Mouse (Mus musculus) forebrain, embryonic 16.5 days (tissue): ENCODE data around the gene Gm2016. TPM values are rescaled to one million over a fixed set of nuclear protein-coding genes. Genes with fewer than 3 reads are reported as not detected.
"Not testable (repeated sequence)": the region's sequence is repeated elsewhere in the genome, so short reads cannot be mapped to it uniquely, and the experiment has no call there.

Experiments used
- ATAC-seq: fragments of 200-750 bp; cut with Nextera tagmentation; 2 replicates; pipeline ENCODE4 v1.8.0; 2017; ENCODE audit warnings: mild to moderate bottlenecking, moderate library complexity
- H3K27ac ChIP-seq: fragments of 300-500 bp; sonication (generic); 2 replicates; pipeline ENCODE4 v1.5.1; 2014; ENCODE audit warnings: low read length, control low read depth
- H3K27me3 ChIP-seq: fragments of 300-500 bp; sonication (generic); replicated peaks from 2 replicates; pipeline ENCODE4 v1.6.1; 2014; ENCODE audit warnings: low read length; ENCODE audit not compliant: control insufficient read depth, insufficient read depth
- H3K36me3 ChIP-seq: fragments of 300-500 bp; sonication (generic); 2 replicates; pipeline ENCODE4 v1.6.1; 2014; ENCODE audit not compliant: control insufficient read depth, insufficient read depth
- H3K4me1 ChIP-seq: fragments of 300-500 bp; sonication (generic); replicated peaks from 2 replicates; pipeline ENCODE4 v1.6.1; 2014; ENCODE audit warnings: low read length; ENCODE audit not compliant: control insufficient read depth, insufficient read depth
- H3K4me2 ChIP-seq: fragments of 300-500 bp; sonication (generic); 2 replicates; pipeline ENCODE4 v1.6.1; 2014; ENCODE audit warnings: mild to moderate bottlenecking, low read length, control low read depth
- H3K4me3 ChIP-seq: fragments of 300-500 bp; sonication (generic); replicated peaks from 2 replicates; pipeline ENCODE4 v1.5.1; 2014; ENCODE audit warnings: mild to moderate bottlenecking, low read length, control low read depth
- H3K9ac ChIP-seq: fragments of 300-500 bp; sonication (generic); replicated peaks from 2 replicates; pipeline ENCODE4 v1.6.1; 2014; ENCODE audit warnings: low read depth, low read length, control low read depth
- H3K9me3 ChIP-seq: fragments of 300-500 bp; sonication (generic); 2 replicates; pipeline ENCODE4 v1.6.1; 2016; ENCODE audit warnings: low read length; ENCODE audit not compliant: control insufficient read depth
- WGBS: fragments of 180-500 bp; shearing (Covaris S2); extraction: QIAGEN DNeasy Blood & Tissue Kit; methylation state at CpG from one replicate; pipeline ENCODE4 v1.1.7; 2014; 5-methylcytosine and 5-hydroxymethylcytosine counted together
- polyA plus RNA-seq: library from polyadenylated mRNA; unstranded; fragments of >200 nt; fragmentation: Nextera tagmentation; extraction: Ambion mirVana; gene quantifications from 2 replicates; pipeline ENCODE4 v1.2.1, GENCODE M21; 2015

Gene Gm2016
- not detected in 2 replicates for polyA plus RNA-seq

DNA sequence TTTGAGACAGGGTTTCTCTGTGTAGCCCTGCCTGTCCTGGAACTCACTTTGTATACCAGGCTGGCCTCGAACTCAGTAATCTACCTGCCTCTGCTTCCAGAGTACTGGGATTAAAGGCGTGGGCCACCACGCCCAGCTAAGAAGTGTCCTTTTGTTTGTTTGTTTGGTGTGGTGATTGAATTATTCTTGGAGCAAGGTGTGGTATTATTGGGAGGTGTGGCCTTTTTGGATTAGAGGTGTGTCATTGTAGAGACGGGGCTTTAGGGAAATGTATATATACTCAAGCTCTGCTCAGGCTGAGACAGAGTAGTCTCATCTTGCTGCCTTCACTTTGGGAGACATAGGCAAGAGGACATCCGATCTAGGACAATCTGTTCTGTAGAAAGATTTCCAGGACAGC, at the start of gene Gm2016:
Gene Gm2016 (plus strand): TSS at position 301 of the 400 bp plus-strand sequence.
- H3K27ac ChIP-seq, H3K4me3 ChIP-seq, H3K27me3 ChIP-seq, H3K36me3 ChIP-seq, H3K9ac ChIP-seq, H3K9me3 ChIP-seq, H3K4me1 ChIP-seq, ATAC-seq, H3K4me2 ChIP-seq: not testable (repeated sequence)
- WGBS = 85% methylated on average over 5 of the region's 5 CpGs

DNA sequence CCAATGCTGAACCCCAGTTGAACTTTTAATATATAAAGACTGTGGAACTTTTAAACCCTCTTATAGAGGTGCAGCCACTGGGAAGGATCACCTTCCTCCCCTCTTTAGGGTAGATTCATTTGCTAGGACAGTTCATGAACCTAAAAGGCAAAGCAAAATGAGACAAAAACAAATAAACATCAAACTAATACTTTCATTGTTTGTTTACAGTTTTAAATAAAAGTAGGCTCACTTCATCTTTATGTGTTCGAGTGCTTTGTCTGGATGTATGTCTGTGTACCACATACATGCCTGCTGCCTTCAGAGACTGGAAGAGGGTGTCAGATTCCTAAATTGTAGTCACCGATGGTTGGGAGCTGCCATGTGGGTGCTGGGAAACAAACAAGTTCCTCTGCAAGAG, 31.6 kb upstream of the Gm2016 start, which contains the start of gene Gm2001:
Gene Gm2001 (minus strand): TSS at position 101 of the 400 bp plus-strand sequence.
- not testable (repeated sequence) for H3K9me3 ChIP-seq, H3K9ac ChIP-seq, H3K4me2 ChIP-seq, H3K27ac ChIP-seq, H3K36me3 ChIP-seq, H3K4me1 ChIP-seq, H3K4me3 ChIP-seq, ATAC-seq, H3K27me3 ChIP-seq
- WGBS = 85% methylated on average over 1 of the region's 2 CpGs

GRCm38 (mm10) chr12:87850657-87851056, 23.2 kb upstream of the Gm2016 start:
- not testable (repeated sequence) for H3K4me1 ChIP-seq, H3K9ac ChIP-seq, H3K27ac ChIP-seq, ATAC-seq, H3K27me3 ChIP-seq, H3K9me3 ChIP-seq, H3K4me2 ChIP-seq, H3K36me3 ChIP-seq, H3K4me3 ChIP-seq
- no CpG with 5 or more reads among the region's 2 CpGs for WGBS

- not testable (repeated sequence) for H3K9me3 ChIP-seq, H3K4me3 ChIP-seq, H3K27ac ChIP-seq, H3K36me3 ChIP-seq, H3K4me1 ChIP-seq, ATAC-seq, H3K4me2 ChIP-seq, H3K9ac ChIP-seq, H3K27me3 ChIP-seq
- 62% methylated on average over 1 of the region's 1 CpGs for WGBS
Measured at GRCm38 (mm10) chr12:87856067-87856466, 17.8 kb upstream of the Gm2016 start.

- H3K27ac ChIP-seq, ATAC-seq, H3K9ac ChIP-seq, H3K4me1 ChIP-seq, H3K27me3 ChIP-seq, H3K36me3 ChIP-seq, H3K9me3 ChIP-seq, H3K4me2 ChIP-seq, H3K4me3 ChIP-seq: not testable (repeated sequence)
- 87% methylated on average over 23 of the region's 23 CpGs for WGBS
Measured at GRCm38 (mm10) chr12:87861740-87862692, 11.9 kb upstream of the Gm2016 start.

DNA sequence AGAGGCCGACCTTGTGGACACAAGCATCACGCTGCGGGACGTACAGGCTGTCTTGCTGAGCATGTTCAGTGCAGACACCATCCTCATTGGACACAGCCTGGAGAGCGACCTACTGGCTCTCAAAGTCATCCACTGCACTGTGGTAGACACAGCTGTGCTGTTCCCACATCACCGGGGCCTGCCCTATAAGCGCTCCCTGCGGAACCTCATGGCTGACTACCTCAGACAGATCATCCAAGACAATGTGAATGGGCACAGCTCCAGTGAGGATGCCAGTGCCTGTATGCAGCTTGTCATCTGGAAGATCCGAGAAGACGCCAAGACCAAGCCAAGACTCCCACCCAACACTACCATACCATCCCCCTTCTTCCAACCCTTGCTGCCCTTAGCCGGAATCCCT, 10.2 kb upstream of the Gm2016 start:
- not testable (repeated sequence) for H3K27me3 ChIP-seq, H3K4me1 ChIP-seq, H3K36me3 ChIP-seq, ATAC-seq, H3K4me3 ChIP-seq, H3K9me3 ChIP-seq, H3K9ac ChIP-seq, H3K4me2 ChIP-seq, H3K27ac ChIP-seq
- 96% methylated on average over 8 of the region's 11 CpGs for WGBS

DNA sequence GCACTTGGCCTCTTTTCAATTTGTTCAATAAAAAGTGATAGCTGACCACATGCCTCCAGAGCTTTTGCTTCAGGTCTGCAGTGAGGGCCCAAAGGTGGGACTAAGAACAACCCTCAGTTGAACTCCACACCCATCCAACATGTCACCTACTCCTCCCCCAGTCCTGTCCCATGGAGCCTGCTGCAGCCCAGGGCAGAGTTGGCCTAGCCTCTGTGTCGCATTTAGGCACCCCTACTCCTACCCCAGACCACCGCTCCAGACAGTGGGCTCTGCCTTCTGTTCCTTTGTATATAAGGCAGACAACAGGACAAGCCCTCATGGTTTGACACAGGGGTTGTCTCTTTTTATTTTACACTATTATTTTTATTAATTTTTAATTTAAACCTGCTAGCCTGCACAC, 9.8 kb upstream of the Gm2016 start:
- 82% methylated on average over 2 of the region's 2 CpGs for WGBS

GRCm38 (mm10) chr12:87895070-87895469, 21.2 kb downstream of the Gm2016 start, which contains the start of gene Gm2022:
Gene Gm2022, plus strand, starts transcription at chr12:87895370.
- H3K9ac ChIP-seq, H3K36me3 ChIP-seq, H3K27ac ChIP-seq, H3K9me3 ChIP-seq, H3K27me3 ChIP-seq, ATAC-seq, H3K4me1 ChIP-seq, H3K4me2 ChIP-seq, H3K4me3 ChIP-seq: not testable (repeated sequence)
- 82% methylated on average over 1 of the region's 1 CpGs for WGBS

More for the DNA sequence above, 9.8 kb upstream of the Gm2016 start:
- H3K36me3 ChIP-seq, H3K27ac ChIP-seq, H3K9ac ChIP-seq, ATAC-seq, H3K4me2 ChIP-seq, H3K27me3 ChIP-seq, H3K4me1 ChIP-seq, H3K9me3 ChIP-seq, H3K4me3 ChIP-seq: not testable (repeated sequence)

- H3K36me3 ChIP-seq, H3K27me3 ChIP-seq, ATAC-seq, H3K9me3 ChIP-seq, H3K4me3 ChIP-seq, H3K27ac ChIP-seq, H3K4me1 ChIP-seq, H3K4me2 ChIP-seq, H3K9ac ChIP-seq: not testable (repeated sequence)
- 79% methylated on average over 2 of the region's 2 CpGs for WGBS
Measured at GRCm38 (mm10) chr12:87919721-87920120, 45.8 kb downstream of the Gm2016 start, which contains the start of gene Gm2035. Gene Gm2035, minus strand, starts transcription at chr12:87919857.
